Mouse (Mus musculus) retina, postnatal 7 days (tissue): ENCODE measurements at regions not wholly inside any gene's neighbourhood (a gene's known extent, or its start where the extent isn't known, plus 50 kb on each side); places are given as distances from the start of the nearest gene placed in this dataset.
A peak's percentile ranks its signal among the peaks of the same experiment; 100 is the strongest.

Source experiments
- DNase-seq: peaks from one replicate; pipeline ENCODE4 v3.0.0-alpha.2; 2012; ENCODE audit warnings: low read depth, low spot score

DNA sequence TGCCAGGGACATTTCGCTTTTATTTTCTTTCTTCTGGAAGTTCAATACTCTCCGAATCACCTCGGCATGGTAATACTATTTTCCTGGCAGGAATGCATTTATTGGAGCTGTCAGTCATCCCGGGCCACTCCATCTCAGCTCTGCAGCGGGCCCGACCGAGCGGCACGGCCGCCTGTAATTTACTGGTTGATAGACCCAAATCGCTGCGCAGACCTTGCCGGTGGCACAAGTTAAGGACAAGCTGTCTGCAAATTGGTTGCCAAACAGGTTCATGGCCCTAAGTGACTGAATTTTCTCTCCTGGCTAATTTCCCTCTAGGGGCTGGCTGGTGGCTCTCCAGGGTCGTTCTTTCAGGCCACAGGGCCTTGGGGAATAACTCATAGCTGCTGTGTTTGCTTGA is 169.4 kb upstream of the Kcnab2 start:
- DNase-seq = no peak

DNA sequence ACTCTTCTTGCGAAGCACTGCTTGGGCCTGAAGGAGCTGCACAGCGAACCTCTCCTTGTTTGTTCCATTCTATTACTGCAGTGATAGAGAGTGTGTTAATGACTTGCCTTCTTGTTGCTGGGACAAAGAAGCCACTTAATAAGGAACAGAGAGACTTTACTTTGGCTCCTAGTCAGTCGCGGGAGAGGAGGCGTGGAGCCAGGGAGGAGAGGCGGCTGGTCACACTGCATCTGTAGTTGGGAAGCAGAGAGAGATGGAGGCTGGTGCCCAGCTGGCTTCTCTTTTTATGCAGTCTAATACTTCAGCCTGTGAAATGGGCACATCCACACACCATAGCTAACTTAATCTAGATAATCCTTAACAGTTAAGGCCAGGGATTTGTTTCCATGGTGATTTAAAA is 159.4 kb upstream of the Kcnab2 start:
- DNase-seq = no peak

DNA sequence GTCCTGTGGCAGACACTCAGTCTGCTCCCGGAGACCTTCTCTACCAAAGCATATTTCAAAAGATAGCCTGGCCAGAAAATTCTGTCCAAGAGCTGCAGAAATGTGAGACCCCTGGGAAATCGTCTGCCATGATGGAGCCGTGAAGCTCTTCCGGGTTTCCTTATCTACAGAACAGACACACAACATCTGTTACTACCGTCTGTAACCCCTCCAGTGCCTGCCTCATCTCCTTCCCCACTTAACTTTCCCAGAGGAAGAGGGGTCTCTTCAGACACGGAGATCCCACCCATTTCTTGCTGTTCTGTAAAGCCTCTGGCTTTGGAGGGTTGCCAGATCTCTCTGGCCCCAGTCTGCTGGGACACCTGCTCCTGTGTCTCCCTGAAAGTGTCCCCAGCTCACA is 156.2 kb upstream of the Kcnab2 start:
- no peak for DNase-seq

DNA sequence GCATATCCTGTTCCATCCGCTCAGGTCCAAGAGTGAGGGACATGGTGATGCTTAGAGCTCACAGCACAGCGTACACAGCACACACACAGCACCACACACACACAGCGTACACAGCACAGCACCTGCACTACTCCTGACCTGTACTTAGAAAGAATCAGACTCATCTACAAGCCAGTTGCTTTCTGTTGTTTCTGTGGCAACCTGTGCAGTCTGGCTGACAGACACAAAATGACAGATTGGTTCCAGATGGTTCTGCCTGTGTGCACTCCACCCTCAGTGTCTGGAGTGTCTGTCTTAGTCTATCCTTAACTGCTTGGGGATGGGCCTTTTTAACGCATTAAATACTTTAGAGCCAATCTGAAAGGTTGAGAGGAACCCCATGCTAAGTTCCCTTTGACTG is 150.4 kb upstream of the Kcnab2 start:
- no peak for DNase-seq

DNA sequence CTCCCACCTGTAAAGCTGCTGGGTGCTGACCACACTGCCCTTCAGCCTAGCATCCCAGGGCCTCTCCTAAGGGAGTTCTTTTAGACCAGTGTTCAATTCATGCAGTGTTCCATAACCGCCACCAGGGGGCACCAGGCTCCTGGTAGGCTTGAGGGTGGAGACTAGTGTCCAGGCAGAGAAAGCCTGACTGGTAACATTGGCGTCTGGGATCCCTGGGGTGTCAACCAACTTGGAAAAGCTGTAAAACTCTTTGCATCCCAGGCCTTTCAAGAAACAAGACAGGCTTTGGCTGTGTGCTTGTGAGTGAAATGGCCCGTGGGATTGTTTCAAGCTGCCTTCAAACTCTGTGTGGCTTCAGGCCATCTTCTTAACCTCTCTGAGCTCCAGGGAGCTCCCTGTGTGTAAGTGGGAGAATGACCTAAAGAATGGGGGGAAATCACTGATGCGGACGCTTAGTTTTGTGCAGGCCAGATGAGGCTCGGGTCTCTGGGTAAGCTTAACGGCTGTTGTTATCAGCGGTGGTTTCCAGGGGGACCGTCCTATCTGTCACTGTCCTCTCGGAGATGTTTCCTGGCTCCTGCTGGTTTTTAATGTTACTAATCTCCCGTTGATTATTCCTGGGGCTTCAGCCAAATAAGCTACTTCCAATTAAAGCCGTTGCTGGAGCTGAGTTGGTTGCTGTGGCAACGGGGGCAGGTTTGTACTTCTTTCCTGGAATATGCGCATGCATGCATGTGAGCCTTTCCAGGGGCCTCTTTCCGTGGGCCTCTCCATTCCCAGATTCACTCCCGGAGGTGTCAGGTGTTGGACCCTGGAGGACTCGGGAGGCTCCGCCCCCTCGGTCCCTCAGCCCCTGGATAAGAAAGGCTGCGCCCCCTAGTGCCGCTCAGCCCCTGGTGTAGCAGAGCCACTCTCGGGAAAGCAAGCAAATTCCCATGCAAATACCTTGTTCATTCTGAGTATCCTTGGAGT is 147.6 kb upstream of the Kcnab2 start:
- peak; percentile 73 for DNase-seq

DNA sequence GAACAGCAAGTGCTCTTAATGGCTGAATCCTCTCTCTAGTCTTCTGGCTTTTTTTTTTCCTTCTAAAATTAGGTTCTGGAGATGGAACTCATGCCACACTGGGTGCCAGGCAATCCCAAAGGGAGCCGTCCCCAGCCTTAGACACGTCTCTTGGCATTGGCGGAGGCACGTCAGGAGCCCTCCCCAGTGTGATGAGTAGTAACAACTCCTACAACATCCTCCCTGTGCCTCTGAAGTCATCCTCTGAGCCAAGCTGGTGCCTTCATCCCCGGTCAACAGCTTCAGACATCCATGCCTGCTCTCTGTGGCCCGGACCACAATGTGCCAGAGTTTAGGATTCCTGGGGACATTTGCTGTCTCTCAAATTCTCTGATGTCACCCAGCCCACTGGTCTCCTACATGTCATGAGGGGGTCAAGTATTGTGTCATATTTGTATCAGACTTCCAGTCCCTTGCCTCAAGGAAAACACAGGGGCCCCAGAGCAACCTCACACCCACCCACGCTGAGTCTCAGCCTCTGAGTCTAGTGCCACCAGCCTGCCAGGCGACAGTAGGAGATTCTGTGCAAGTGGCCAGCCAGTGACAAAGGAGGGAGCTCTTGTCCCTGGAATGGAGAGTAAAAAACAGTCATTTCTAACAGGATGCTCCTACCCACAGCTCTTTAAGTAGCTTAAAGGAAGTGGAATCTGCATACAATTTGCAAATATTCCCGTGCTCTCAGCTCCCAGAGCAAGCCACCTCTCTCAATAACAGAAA is 144.5 kb upstream of the Kcnab2 start:
- no peak for DNase-seq

DNA sequence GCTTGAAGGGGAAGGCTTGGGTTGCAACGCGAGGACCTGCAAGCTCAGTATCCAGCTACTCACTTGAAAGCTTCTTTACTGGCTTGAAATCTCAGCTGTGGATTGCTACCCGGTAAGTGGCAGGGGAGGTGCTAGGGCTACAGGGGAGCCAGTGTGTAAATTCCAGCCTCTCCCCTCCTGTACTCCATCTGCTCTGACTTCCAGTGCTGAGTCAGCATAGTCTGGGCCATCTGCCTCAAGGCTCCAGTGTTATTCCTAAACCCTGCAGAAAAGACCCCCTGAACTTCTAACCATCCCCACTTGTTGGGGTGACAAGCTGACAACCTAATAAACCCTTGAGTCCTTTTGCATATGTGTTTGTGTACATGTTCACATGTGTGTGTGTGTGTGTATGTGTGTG is 140.0 kb upstream of the Kcnab2 start:
- DNase-seq = no peak

DNA sequence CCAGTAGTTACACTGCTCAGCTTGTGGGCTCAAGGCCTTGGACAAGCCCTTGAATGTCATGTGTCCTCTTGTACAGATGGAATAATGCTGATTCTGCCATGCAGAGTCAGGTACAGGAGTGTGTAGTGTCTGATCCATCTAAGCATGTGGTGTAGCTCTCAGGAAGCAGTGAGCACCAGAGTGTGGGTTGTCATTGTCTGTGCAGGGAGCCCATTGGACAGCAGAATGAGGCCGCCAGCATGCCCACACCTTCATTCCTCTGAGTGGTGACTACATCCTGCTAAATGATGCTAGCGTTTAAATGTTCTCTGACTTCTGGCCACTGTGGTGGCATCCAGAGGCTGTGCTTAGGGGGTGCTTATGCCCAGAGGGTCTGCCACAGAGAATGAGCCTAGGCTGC is 137.5 kb upstream of the Kcnab2 start:
- no peak for DNase-seq

DNA sequence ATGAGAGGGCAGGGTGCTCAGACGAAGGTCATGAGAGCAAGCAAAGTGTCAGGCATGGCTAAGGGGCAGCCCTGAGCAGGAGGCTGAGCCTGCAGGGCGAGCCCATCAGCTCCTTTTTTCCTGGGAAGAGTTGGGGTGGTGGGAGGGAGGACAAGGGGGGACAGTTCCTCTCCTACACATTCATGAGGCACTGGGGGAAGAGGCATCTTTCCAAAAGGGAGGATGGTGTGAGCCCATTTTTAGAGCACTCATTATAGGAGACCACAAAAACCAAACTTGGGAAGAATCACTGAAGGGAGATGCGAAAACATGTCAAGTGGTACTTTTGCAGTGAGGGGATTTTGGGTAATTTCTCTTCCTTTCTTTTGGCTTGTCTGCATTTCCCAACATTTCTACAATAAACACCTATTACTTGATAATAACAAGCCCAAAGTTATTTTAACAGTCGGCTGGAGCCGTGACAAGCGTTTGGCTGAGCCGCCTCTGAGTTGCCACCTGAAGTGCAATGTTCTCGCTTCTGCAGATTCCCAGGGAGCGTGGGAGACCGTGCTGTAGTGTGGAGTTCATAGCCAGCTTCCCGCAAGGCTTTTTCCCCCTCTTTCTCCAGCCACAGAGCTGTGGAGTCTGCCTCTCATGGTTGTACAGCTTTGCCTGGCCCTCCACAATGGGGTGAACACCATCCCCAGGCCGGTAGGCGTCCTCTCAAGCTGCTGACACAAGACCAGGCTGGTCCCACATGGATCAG is 136.9 kb upstream of the Kcnab2 start:
- no peak for DNase-seq
